Mouse (Mus musculus): Measurements from ENCODE around the gene Zfp512b.
A peak's percentile ranks its signal among the peaks of the same experiment; 100 is the strongest.

Zfp512b gene

DNA sequence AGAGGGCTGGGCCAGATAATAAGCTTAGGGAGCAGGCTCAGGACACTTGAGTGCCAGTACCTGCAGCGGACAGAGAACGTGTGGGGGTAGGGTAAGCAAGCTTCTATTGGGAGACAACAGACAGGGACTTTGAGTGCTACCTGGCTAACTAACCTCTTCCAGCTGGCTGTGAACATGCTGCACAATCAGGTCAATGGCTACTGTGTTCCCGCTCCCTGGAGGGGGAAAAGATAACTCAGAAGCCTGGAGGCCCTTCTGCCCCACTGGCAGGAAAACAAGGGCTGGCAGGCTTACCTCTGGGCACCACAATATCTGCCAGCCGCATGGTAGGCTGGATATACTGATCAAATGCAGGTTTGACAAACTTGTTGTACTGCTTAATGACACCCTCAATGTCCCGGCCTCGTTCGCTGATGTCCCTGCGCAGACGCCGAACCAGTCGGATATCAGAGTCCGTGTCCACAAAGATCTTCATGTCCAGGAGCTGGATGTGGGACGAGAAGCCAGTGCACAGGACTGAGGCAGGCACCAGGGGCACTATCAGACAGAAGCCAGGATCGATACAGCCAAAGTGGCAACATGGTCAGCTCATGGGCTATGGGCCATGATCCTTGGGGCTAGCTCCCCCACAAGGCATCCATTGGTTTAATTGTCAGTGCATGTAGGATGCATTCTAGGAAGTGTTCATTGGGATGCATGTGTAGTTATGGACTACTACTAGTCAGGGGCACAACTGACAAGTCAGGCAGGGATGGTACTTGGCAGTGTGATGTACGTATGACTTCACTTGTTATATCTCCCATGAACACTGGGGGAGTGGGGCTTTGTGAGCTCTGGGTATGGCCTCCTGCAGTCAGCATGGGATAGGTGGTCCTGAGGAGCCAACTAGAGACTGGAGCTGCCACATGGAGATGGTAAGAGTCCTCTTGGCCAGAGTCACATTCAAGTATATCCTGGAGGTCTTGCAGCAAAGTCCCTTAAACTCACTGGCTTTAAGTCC, 19.4 kb downstream of the Zfp512b start:
- DNase-seq: no peak

DNA sequence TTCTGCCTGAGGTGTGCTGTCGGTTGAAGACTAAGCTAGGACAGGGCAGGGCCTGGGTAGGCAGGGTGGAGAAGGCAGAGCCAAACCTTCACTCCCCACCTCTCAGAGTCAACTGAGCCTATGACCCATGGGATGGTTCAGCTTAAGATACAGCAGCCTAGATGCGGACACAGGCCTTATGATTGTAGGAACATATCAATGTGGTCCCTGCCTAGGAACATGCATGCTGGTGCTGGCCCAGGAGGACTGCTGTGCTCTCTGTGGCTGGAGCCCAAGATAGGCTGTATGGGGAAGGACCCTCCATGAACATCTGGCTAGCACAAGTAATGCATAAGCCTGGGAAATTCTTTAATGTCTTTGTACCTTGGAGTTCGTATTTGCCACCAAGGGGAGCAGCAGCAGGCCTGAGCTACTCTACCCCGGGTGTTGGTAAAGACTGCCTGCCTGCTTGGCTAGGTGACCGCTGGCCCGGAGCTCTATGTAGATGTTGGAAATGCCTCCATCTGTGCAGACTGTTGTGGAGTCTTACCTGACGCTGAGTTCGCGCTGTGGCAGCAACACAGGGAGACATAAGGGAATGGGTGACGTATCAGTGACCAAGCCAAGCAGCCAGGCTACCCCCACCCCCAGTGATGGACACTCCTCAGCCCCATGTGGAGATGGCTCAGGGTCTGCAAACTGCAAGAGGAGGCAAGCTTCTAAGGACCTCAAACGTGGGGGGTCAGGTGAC, 20.5 kb downstream of the Zfp512b start:
- DNase-seq: no peak

DNA sequence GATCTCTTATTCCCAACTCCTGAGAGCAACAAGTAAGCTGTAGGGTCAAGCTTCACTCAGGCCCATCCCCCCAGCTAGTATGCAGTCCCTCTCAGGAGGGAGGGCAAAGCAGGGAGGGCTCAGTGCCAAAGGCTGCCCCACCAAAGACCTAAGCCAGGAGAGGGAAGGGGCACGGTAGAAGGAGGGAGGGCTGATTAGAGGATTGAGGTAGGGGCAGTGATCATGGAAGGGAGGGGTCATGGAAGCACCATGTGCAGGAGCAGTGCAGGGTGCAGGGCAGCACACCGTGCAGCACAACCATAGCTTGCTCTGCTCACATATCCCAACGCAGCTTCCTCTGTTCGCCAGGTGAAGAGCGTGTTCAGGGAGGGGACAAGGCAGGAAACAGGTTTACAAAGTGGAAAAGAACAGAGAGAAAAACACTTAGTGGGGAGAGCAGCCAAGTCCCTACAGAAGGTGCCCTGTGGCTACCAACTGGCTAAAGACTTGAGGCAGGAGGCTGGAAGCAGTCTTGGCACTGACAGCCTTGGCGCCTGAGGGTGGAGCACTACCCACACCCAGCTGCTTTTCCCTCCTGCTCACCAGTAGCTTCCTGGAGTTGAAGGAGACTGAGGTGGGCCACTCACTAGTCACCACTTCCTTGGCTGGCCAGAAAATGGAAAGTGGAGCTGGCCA, 21.5 kb downstream of the Zfp512b start:
- DNase-seq: peak; percentile 73

DNA sequence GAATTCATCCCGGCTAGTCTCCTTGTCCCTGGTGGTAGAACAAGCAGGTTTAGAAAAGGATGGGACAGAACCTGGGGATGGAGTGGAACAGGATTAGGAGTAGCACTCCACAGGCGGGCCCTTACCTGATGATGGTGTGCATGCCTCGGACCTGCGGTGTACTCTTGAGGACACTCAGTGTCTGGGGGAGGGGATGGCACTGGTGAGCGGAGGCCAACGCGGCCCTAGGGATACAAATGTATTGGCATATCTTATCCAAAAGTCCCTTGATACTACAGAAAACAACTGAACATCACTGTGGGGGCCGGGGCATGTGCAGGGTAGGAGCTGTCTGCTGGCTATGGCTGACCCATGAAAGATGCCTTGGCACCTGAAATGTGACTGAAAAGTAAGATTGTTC, 22.2 kb downstream of the Zfp512b start:
- no peak for DNase-seq

DNA sequence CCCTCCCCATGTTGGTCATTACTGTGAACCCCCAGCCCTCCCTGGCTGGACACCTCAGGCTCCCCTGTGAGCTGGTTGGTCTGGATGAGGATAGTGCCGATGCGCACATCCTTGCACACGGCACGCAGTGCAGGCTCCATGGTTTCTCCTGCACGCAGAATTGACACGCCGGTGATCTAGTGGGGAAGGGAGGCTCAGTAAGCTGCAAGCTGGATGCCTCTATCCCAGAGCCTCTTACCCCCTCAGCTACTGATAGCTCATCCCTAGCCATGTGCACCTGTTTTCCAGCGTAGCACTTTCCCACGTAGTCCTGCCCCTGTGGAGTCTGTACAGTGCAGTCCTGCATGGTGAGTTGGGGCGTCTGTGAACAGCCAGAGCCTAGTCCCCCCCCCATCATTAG, 22.7 kb downstream of the Zfp512b start:
- DNase-seq: no peak

DNA sequence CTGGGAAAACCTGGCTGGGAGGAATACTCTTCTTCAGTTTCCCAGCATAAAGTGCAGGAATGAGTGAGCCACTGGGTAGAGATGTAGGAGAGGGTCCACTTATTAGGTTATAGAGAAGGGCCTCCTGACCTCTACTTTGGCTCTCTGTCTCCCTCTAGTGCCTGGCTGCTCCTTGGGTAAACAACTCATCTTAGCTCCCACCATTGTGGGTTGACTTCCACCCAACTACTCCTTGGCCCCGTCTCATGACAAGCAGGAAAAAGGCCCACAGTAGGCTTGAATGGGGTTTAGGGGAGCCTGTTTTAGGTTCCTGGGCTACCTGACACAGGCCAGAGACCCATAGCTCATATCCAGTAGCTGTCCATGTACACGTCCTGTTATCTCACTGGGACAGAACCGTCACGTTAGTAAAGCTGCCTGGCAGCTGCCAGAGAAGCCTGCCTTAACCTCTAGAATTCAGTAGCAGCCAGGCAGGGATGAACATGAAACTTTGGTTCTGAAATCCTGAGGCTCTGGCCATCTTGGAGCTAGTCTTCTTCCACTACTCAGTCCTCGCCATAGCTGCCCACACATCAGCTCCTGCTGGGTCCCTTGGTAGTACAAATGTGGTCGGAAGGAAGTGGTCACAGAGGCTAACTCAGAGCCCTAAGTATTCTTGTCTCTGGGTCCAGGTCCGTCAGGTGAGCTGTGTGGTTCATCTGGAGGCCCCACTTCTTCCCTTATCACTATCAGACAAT, 24.2 kb downstream of the Zfp512b start:
- no peak for DNase-seq

DNA sequence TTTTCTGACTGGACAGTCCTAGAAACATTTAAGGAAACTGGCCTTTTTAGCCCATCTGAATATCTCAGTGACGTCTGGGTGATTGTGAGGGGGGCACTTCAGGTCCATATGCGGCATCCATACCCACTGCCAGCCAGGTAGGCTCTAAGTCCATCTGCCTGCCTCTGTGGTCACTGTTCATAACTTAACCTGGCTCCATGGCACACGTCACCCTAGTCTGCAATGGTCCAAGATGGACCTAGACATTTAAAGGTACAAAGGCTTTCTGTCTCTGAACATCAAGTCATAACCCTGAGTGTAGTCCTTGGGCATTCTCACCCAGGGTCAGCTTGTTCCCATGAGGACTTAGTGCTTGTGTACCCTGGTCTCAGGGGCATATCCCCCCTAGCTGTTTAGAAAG, 25.3 kb downstream of the Zfp512b start:
- no peak for DNase-seq

DNA sequence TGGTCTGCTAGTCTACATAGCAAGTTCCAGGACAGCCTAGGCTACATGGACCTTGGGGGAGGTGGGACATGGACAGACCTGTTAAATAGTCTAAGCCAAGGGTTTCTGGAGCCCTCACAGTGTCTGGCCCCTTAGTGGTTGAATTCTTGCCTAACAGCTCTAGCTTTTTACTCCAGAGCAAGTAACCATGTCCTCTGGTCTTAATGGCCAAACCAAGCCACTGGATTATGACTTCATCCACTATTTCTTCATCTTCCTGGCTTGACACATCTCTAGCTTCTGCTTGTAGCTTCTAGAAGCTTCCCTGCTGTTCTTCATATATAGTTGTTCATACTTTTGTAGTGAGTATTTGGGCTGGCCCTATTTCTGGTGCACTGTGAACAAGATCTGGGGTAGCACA, 38.8 kb downstream of the Zfp512b start:
- DNase-seq: no peak

DNA sequence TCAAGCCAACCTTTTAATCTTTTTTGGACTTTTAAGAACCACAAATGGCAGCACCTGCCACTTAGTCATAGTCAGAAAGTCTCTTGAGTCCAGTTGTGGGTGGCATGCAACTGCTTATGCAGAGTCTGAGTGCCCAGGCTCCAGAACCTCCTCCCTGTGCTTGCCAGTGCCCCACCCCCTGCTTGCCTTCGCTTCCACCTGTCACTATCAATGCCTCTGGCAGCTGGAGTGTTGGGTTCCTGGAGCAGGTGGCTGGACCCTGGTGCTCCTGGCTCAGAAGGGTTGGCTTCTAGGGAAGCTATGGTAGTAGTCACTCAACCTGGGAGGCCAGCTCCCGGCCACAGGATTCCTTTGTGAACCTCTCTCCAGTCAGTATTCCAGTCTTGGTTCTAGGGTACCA, 42.4 kb downstream of the Zfp512b start:
- DNase-seq: no peak

DNA sequence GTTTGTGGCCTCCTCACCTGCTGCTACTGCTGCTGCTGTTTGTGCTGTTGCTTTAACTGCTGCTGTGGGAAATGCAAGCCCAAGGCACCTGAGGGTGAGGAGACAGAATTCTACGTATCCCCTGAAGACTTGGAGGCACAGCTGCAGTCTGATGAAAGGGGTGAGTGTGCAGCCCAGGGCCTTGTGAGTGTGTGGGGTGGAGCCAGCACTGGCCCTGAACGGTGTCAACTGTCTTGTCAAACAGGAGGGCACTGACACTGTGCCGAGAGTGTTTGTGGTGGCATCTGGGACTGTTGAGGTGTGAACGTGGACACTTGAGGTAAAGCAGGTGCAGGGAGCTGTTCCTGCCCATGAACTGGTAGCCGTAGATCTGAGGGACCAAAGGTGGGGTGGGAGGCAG, 43.9 kb downstream of the Zfp512b start:
- no peak for DNase-seq

DNA sequence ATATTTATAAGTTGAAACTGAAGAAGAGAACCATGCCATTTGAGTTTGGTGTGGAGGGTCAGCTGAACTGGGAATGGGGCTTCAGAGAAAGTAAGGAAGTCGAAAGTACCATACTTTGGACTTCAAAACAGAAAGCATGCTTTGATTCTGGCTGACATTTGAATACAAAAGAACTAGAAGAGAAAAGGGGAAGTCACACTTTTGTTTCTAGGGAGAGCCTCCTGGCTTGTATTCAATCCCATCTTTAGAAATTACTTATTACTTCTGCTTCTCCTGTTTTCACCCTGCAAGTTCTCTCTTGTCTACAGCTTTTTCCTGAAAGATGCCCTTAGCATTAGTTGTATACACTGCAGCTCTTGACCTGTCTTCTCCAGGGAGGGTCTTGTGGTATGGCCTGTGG, 44.4 kb downstream of the Zfp512b start:
- DNase-seq: no peak

DNA sequence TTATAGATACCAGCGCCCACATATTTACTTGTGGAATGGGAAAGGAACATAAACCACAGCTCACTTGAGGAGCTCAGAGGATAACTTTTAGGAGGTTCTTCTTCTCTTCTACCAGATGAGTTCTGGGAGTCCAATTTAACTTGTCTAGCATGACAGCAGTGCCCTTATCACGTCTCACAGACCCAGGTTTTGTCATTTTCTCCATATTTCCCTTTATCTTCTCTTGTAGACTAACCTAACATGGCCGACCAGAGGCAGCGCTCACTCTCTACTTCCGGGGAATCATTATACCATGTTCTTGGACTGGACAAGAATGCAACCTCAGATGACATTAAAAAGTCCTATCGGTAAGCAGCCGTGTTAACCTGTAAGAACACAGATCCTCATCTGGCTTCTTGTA, 46.5 kb downstream of the Zfp512b start:
- DNase-seq: no peak

DNA sequence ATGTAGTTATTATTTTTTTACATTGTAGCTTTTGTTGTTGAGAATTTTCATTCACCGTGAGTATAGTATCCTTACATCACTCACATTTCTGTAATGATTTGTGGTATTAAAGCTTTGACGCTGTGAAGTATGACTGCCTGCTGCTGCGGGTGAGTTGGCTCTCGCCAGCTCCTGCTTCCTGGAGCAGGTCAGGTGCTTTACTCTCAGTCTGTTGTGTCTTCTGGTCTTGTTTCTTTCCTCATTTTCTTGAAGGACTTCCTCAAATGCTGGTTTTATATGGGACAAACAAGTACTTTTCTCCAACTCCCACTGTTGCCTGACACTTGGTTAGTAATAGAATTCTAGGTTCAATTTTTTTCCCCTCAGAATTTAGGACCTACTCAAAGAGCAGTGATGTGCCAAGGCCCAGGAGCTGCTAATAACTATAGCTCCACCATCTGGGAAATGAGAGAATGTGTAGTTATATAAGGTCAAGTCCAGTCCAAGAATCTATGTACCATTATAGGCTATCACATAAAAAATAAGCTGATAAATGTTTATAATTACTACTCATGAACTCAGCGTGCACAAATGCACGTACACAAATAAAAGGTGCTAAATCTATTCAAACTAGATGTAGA, 50.7 kb downstream of the Zfp512b start:
- DNase-seq: no peak

DNA sequence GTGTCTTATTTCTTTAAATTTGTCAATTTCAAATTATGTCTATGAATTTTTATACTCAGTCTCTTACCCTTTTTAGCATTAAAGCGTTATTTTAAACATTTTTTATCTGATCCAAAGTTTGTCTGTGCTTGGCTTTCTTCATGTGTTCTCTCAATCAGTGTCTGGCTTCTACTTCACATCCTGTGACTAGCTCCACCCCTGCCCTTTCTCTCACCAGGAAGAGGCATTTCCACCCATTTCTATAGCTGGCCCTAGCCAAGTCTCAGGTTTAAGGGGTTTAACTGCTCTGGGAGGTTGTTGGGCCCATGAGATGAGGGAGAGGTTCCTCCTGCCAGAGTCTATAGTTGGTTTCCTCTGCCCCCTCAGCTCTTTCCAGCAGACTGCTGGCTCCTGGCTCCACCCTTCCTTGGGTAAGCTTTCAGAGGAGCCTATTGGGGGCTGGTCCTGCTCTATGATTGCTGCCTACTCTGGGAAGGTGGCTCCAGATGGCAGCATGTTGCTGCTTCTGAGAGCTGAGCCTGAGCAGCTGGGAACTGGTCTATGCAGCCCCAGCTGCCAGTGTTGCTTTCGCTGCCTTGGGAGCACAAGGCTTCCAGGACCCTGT, 55.1 kb downstream of the Zfp512b start:
- DNase-seq: no peak

DNA sequence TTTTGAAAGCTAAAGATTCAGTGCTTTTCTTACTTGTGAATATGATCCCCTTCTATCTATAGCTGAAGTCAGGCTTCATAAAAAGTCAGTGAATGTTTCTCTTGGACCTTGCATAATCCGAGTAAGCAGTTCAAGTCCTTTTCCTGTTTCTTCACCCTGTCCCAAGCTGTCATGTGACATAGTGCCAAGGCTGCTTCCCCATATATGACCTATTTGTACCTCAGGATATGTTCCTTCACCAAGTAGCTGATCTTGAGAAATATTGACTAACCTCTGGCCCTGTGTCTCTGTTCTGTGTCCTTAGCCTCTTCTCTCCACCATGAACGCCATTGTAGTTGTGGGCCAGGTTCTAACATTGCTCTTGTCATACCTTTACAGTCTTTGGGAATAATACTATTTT, 56.2 kb downstream of the Zfp512b start:
- no peak for DNase-seq

DNA sequence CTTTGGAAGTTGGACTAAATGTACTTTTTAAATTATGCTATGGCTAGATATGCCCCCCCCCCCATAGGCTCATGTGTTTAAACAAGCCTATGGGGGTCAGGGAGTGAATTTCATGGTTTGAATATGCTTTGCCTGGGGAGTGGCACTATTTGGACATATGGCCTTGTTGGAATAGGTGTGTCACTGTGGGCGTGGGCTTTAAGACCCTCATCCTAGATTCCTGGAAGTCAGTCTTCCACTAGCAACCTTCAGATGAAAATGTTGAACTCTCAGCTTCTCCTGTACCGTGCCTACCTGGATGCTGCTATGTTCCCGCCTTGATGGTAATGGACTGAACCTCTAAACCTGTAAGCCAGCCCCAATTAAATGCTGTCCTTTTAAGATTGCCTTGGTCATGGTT, 60.0 kb downstream of the Zfp512b start:
- DNase-seq: no peak

Measured in cerebellum, adult 11 months (tissue).